22 mouse cellular contexts compared by ENCODE assay signal in the genomic region with DNA sequence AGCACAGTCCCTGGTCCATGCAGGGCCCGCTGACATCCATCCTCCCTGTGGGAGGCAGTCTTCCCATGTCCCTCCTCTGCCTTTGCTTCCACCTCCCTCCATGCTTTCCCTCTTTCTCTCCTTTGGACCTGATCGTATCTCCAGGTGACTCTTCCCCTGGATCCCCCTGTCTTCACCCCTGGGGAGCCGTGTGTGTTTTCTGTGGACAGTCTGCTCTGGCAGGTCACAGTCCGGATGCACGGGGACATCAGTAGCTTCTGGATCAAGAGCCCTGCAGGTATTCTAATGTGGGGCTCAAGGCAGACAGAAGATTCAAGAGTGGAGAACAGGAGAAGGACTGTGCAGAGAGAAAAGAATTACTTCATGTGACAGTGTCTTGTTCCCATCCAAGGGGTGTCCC. TPM values are rescaled to one million over a fixed set of nuclear protein-coding genes. Genes with fewer than 3 reads are reported as not detected.
A peak's percentile ranks its signal among the peaks of the same experiment; 100 is the strongest.
DNase-seq lines count a peak whose midpoint lies in the region; ATAC-seq and TF ChIP-seq lines count a peak whose summit lies in the region.
"Had no signal": no experiment of that assay in that cellular context is flagged by ENCODE, and none has a peak within 500 bp of the region (broad histone marks: within the 10 kb centered on the region; RNA-seq: fewer than 3 reads in every experiment).

No protein-coding gene starts in this region.

- peak in 1 of 2 experiments; percentile 36; a peak in 3 of 4 replicates for TF ChIP-seq EP300 in MEL (IDR thresholded peaks at IDR 0.05; ENCODE audit: low read depth in 1 of 2, low read length in 2 of 2)

- H3K4me1 ChIP-seq in heart, embryonic 15.5 days (replicated peaks), result peaks cover 39% of the 10 kb centered on the region
- H3K4me1 ChIP-seq in G1E (ENCODE audit: insufficient read depth, low read depth, low read length) (peaks cover 93% of the 10 kb centered on the region), MEL (ENCODE audit: control insufficient read depth in 1 of 2, insufficient read depth in 2 of 2, low read length in 2 of 2) (peaks cover 17 to 58% of the 10 kb centered on the region in 2 experiments; a peak in 3 of 4 replicates)
- peaks cover 70% of the 10 kb centered on the region for H3K4me1 ChIP-seq in liver, embryonic 13.5 days (replicated peaks)

- H3K4me2 ChIP-seq in heart, embryonic 15.5 days, result no peak overlapping the region
- no peak overlapping the region for H3K4me2 ChIP-seq in liver, embryonic 13.5 days
- H3K4me2 ChIP-seq: embryonic facial prominence, embryonic 15.5 days; midbrain, embryonic 11.5 days had no signal

- no peak overlapping the region for H3K9ac ChIP-seq in heart, embryonic 15.5 days
- peak overlapping the region; percentile 77 for H3K9ac ChIP-seq in MEL (ENCODE audit: control insufficient read depth, low read depth, low read length, poor library complexity, severe bottlenecking)
- H3K9ac ChIP-seq in liver, embryonic 13.5 days, result peak overlapping the region; percentile 45; the same call in 1 of the 2 replicates
- H3K9ac ChIP-seq: embryonic facial prominence, embryonic 15.5 days had no signal

- no peak for DNase-seq in heart, adult 18-20 months
- no peak for DNase-seq in G1E (ENCODE audit: low spot score)
- peak; percentile 57 for DNase-seq in MEL (ENCODE audit: low read depth, low spot score)
- DNase-seq in liver, embryonic 13.5 days, result no peak
- no peak for DNase-seq in adrenal gland, adult (ENCODE audit: inconsistent age in 2 of 2, low spot score in 1 of 2)
- DNase-seq in thymus, postnatal 25 days, result no peak
- DNase-seq: adrenal gland, postnatal 14 days; cerebellum, postnatal 14 days; kidney, adult 2 months; left cerebral cortex, postnatal 4 days; retina, postnatal 1 day; thymus, postnatal 36 days had no signal

- 83% methylated on average over 5 of the region's 5 CpGs for WGBS in heart, embryonic 15.5 days
- 72% methylated on average over 5 of the region's 5 CpGs for WGBS in liver, embryonic 13.5 days (ENCODE audit: insufficient replicate concordance)

- TF ChIP-seq RAD21 in MEL (IDR thresholded peaks at IDR 0.05; ENCODE audit: low read depth, low read length), result no peak

- ATAC-seq in heart, embryonic 15.5 days (replicated peaks; ENCODE audit: insufficient number of reproducible peaks, insufficient read depth, low FRiP score, low read depth), result no peak
- no peak for ATAC-seq in G1E (ENCODE audit: extremely low read depth, insufficient number of reproducible peaks, low FRiP score, poor library complexity, severe bottlenecking)
- no peak for ATAC-seq in liver, embryonic 13.5 days (ENCODE audit: low read depth)
- ATAC-seq: hindbrain, postnatal 0 days; Patski had no signal

- no peak overlapping the region for H3K4me3 ChIP-seq in heart, embryonic 15.5 days
- H3K4me3 ChIP-seq in G1E (ENCODE audit: low read depth, low read length), result peak overlapping the region; percentile 66; the same call in 1 of the 2 replicates
- peak overlapping the region; percentile 54 to 66 for H3K4me3 ChIP-seq in MEL (ENCODE audit: control insufficient read depth in 1 of 2, insufficient read depth in 1 of 2, low read depth in 2 of 2, low read length in 2 of 2)
- H3K4me3 ChIP-seq in liver, embryonic 13.5 days (replicated peaks), result no peak overlapping the region
- H3K4me3 ChIP-seq: embryonic facial prominence, embryonic 15.5 days; gastrocnemius, adult 2 months; layer of hippocampus, adult 2 months; left cerebral cortex, adult 2 months had no signal

- peak in 1 of 2 experiments; percentile 27; a peak in 1 of 4 replicates for TF ChIP-seq POLR2A in MEL (IDR thresholded peaks at IDR 0.05; ENCODE audit: control insufficient read depth in 1 of 2, insufficient read depth in 1 of 2, low read depth in 1 of 2, low read length in 2 of 2, poor library complexity in 1 of 2)

- no peaks in the 10 kb centered on the region for H3K9me3 ChIP-seq in heart, embryonic 15.5 days (replicated peaks)
- no peaks in the 10 kb centered on the region for H3K9me3 ChIP-seq in G1E (replicated peaks)
- no peaks in the 10 kb centered on the region for H3K9me3 ChIP-seq in MEL (replicated peaks; ENCODE audit: insufficient read depth, low read length)
- H3K9me3 ChIP-seq in liver, embryonic 13.5 days (replicated peaks), result no peaks in the 10 kb centered on the region
- H3K9me3 ChIP-seq: embryonic facial prominence, embryonic 15.5 days had no signal

- TF ChIP-seq CTCF in G1E (IDR thresholded peaks at IDR 0.05; ENCODE audit: low read depth, low read length), result no peak
- TF ChIP-seq CTCF in MEL (IDR thresholded peaks at IDR 0.05 in 2 of 3, conservative IDR thresholded peaks at IDR 0.05 in 1 of 3; ENCODE audit: control insufficient read depth in 1 of 3, insufficient read depth in 1 of 3, low read depth in 2 of 3, low read length in 3 of 3, poor library complexity in 1 of 3, severe bottlenecking in 1 of 3), result peak in 1 of 3 experiments; percentile 5; a peak in 1 of 6 replicates

- H3K36me3 ChIP-seq in heart, embryonic 15.5 days, result no peaks in the 10 kb centered on the region
- peaks cover 54% of the 10 kb centered on the region for H3K36me3 ChIP-seq in G1E (replicated peaks)
- peaks cover 0 to 47% of the 10 kb centered on the region in 2 experiments; a peak in 2 of 4 replicates for H3K36me3 ChIP-seq in MEL (ENCODE audit: control insufficient read depth in 1 of 2, insufficient read depth in 2 of 2, low read length in 2 of 2)
- H3K36me3 ChIP-seq in liver, embryonic 13.5 days, result no peaks in the 10 kb centered on the region
- H3K36me3 ChIP-seq: embryonic facial prominence, embryonic 15.5 days had no signal

- H3K79me2 ChIP-seq in MEL (ENCODE audit: control insufficient read depth, insufficient read depth, low read length, poor library complexity), result peaks cover 39% of the 10 kb centered on the region

- H3K27ac ChIP-seq in heart, embryonic 15.5 days, result peak overlapping the region; percentile 79; the same call in 1 of the 2 replicates
- peak overlapping the region; percentile 96 for H3K27ac ChIP-seq in MEL (ENCODE audit: control insufficient read depth, low read depth, low read length)
- H3K27ac ChIP-seq in liver, embryonic 13.5 days, result peak overlapping the region; percentile 58
- H3K27ac ChIP-seq: embryonic facial prominence, embryonic 15.5 days; hindbrain, postnatal 0 days; layer of hippocampus, adult 2 months; left cerebral cortex, adult 2 months had no signal

- H3K27me3 ChIP-seq in heart, embryonic 15.5 days, result no peaks in the 10 kb centered on the region
- no peaks in the 10 kb centered on the region for H3K27me3 ChIP-seq in G1E (ENCODE audit: insufficient read depth, low read length)
- H3K27me3 ChIP-seq in MEL (ENCODE audit: control insufficient read depth in 1 of 2, insufficient read depth in 2 of 2, low read length in 2 of 2), result no peaks in the 10 kb centered on the region
- H3K27me3 ChIP-seq in liver, embryonic 13.5 days, result no peaks in the 10 kb centered on the region
- H3K27me3 ChIP-seq: embryonic facial prominence, embryonic 15.5 days; Patski had no signal

RNA-seq across cellular contexts. Expression of gene Sapcd1, which starts 4.6 kb away (rescaled TPM):
- polyA plus RNA-seq in heart, embryonic 15.5 days (2015; fragmentation: Nextera tagmentation; extraction: Ambion mirVana), result 1.4 and 2.8 TPM in 2 replicates
- not detected for total RNA-seq in heart, adult 18-20 months (2021)
- total RNA-seq in G1E (2014; fragmentation: Nextera tagmentation) (35.3 and 35.5 TPM in 2 replicates), G1E (2017) (156 and 206 TPM in 2 replicates), MEL (2012; rRNA removed) (161 and 164 TPM in 2 replicates)
- polyA plus RNA-seq in G1E (2012) (90.0 and 101 TPM in 2 replicates), MEL (2012; ENCODE audit: insufficient read depth in 1 of 2, insufficient read length in 2 of 2, low read depth in 1 of 2, low replicate concordance in 2 of 2, missing spikeins in 1 of 2) (100 to 1,000 TPM in 1 of 2 experiments, not detected in 1; 124 TPM)
- polyA plus RNA-seq in liver, embryonic 13.5 days (2015; fragmentation: Nextera tagmentation; extraction: Ambion mirVana), result 2.5 and 2.8 TPM in 2 replicates
- total RNA-seq: gastrocnemius, adult 2 months; heart, postnatal 25 days; monocyte, adult 5-6 weeks had no signal

RNA-seq across cellular contexts. Expression of gene Vwa7, which starts 6.8 kb away (rescaled TPM):
- 0.24 and 0.31 TPM in 2 replicates for polyA plus RNA-seq in heart, embryonic 15.5 days (2015; fragmentation: Nextera tagmentation; extraction: Ambion mirVana)
- total RNA-seq in heart, adult 18-20 months (2021), result 10 to 100 TPM; 13.1 to 14.1 TPM
- total RNA-seq in G1E (2014; fragmentation: Nextera tagmentation) (0.53 and 0.60 TPM in 2 replicates), G1E (2017) (3.5 TPM in 2 replicates), MEL (2012; rRNA removed) (9.7 and 10.4 TPM in 2 replicates)
- polyA plus RNA-seq in G1E (2012) (1.5 TPM in 2 replicates), MEL (2012; ENCODE audit: insufficient read depth in 1 of 2, insufficient read length in 2 of 2, low read depth in 1 of 2, low replicate concordance in 2 of 2, missing spikeins in 1 of 2) (1 to 10 TPM in 1 of 2 experiments, not detected in 1; 9.8 TPM)
- 0.08 TPM in 2 replicates for polyA plus RNA-seq in liver, embryonic 13.5 days (2015; fragmentation: Nextera tagmentation; extraction: Ambion mirVana)
- total RNA-seq: monocyte, adult 5-6 weeks had no signal

RNA-seq across cellular contexts. Expression of gene Vars, which starts 22.4 kb away (rescaled TPM):
- 43.0 and 89.7 TPM in 2 replicates for polyA plus RNA-seq in heart, embryonic 15.5 days (2015; fragmentation: Nextera tagmentation; extraction: Ambion mirVana)
- total RNA-seq in heart, adult 18-20 months (2021), result 10 to 100 TPM; 32.4 to 35.1 TPM
- total RNA-seq in G1E (2014; fragmentation: Nextera tagmentation) (262 and 289 TPM in 2 replicates), G1E (2017) (99.3 and 130 TPM in 2 replicates), MEL (2012; rRNA removed) (149 and 158 TPM in 2 replicates)
- polyA plus RNA-seq in G1E (2012) (1,339 and 1,437 TPM in 2 replicates), MEL (2012; ENCODE audit: insufficient read depth in 1 of 2, insufficient read length in 2 of 2, low read depth in 1 of 2, low replicate concordance in 2 of 2, missing spikeins in 1 of 2) (100 to 1,000 TPM in 1 of 2 experiments, not detected in 1; 251 TPM)
- 110 and 112 TPM in 2 replicates for polyA plus RNA-seq in liver, embryonic 13.5 days (2015; fragmentation: Nextera tagmentation; extraction: Ambion mirVana)

RNA-seq across cellular contexts. Expression of gene Msh5, which starts 23.3 kb away (rescaled TPM):
- 2.7 and 3.8 TPM in 2 replicates for polyA plus RNA-seq in heart, embryonic 15.5 days (2015; fragmentation: Nextera tagmentation; extraction: Ambion mirVana)
- not detected for total RNA-seq in heart, adult 18-20 months (2021)
- 41.7 and 45.5 TPM in 2 replicates for total RNA-seq in G1E (2014; fragmentation: Nextera tagmentation)
- total RNA-seq in G1E (2017), result 11.8 and 12.4 TPM in 2 replicates
- 11.3 and 11.5 TPM in 2 replicates for polyA plus RNA-seq in G1E (2012)
- 17.9 and 26.3 TPM in 2 replicates for total RNA-seq in MEL (2012; rRNA removed)
- 10 to 100 TPM in 1 of 2 experiments, not detected in 1; 29.0 TPM for polyA plus RNA-seq in MEL (2012; ENCODE audit: insufficient read depth in 1 of 2, insufficient read length in 2 of 2, low read depth in 1 of 2, low replicate concordance in 2 of 2, missing spikeins in 1 of 2)
- polyA plus RNA-seq in liver, embryonic 13.5 days (2015; fragmentation: Nextera tagmentation; extraction: Ambion mirVana), result 3.2 and 3.4 TPM in 2 replicates
- total RNA-seq: gastrocnemius, adult 2 months had no signal

RNA-seq across cellular contexts. Expression of gene Clic1, which starts 26.5 kb away (rescaled TPM):
- polyA plus RNA-seq in heart, embryonic 15.5 days (2015; fragmentation: Nextera tagmentation; extraction: Ambion mirVana), result 307 and 332 TPM in 2 replicates
- total RNA-seq in heart, adult 18-20 months (2021), result 10 to 100 TPM; 30.4 to 32.4 TPM
- total RNA-seq in G1E (2014; fragmentation: Nextera tagmentation), result 211 and 218 TPM in 2 replicates
- total RNA-seq in G1E (2017), result 562 and 724 TPM in 2 replicates
- polyA plus RNA-seq in G1E (2012), result 233 and 258 TPM in 2 replicates
- total RNA-seq in MEL (2012; rRNA removed), result 285 and 333 TPM in 2 replicates
- polyA plus RNA-seq in MEL (2012; ENCODE audit: insufficient read depth in 1 of 2, insufficient read length in 2 of 2, low read depth in 1 of 2, low replicate concordance in 2 of 2, missing spikeins in 1 of 2), result 100 to 1,000 TPM; 309 to 335 TPM
- polyA plus RNA-seq in liver, embryonic 13.5 days (2015; fragmentation: Nextera tagmentation; extraction: Ambion mirVana), result 141 and 147 TPM in 2 replicates

Comparison
In these comparisons a context has a peak if more than half of its experiments do, and no peak if none do; other contexts are left out.
1. H3K4me3 ChIP-seq: peak in G1E (single experiment) and MEL (2 of 2); none in heart, embryonic 15.5 days (single experiment) and liver, embryonic 13.5 days (single experiment).
2. Peak in every context shown above with its lines, with median percentiles within 50 percentile points of each other: H3K27ac ChIP-seq.